Mouse (Mus musculus): ENCODE measurements around the gene Arhgdib. TPM values are rescaled to one million over a fixed set of nuclear protein-coding genes. Genes with fewer than 3 reads are reported as not detected.

The Arhgdib gene
- total and polyA plus RNA-seq, 2 experiments from 2014 or later: 45.9 to 56.7 TPM

GRCm38 (mm10) chr6:136936361-136936760 lies 5.3 kb downstream of the Arhgdib start:
- TF ChIP-seq CTCF (IDR thresholded peaks at IDR 0.05; ENCODE audit: low read depth): no peak
- no peak for TF ChIP-seq EP300 (IDR thresholded peaks at IDR 0.05; ENCODE audit: low read depth)
- H3K27me3 ChIP-seq (ENCODE audit: control insufficient read depth, insufficient read depth, low read length): no peaks in the 10 kb centered on the region
- no peak overlapping the region for H3K4me3 ChIP-seq (ENCODE audit: low read depth, low read length)
- H3K27ac ChIP-seq (ENCODE audit: low read depth): no peak overlapping the region
- no peak for DNase-seq (ENCODE audit: low spot score)
- ATAC-seq (ENCODE audit: insufficient read depth, low read depth): no peak
- peaks cover 6% of the 10 kb centered on the region for H3K4me1 ChIP-seq (ENCODE audit: control insufficient read depth, insufficient read depth)
- no peaks in the 10 kb centered on the region for H3K9me3 ChIP-seq (replicated peaks; ENCODE audit: control insufficient read depth, low read length)
- H3K9ac ChIP-seq (replicated peaks; ENCODE audit: low read depth, low read length): no peak overlapping the region
- no peaks in the 10 kb centered on the region for H3K36me3 ChIP-seq (replicated peaks; ENCODE audit: control insufficient read depth, insufficient read depth, low read length)
- no peak overlapping the region for H3K4me2 ChIP-seq (ENCODE audit: low read depth, low read length)
- WGBS: 80% methylated on average over 9 of the region's 9 CpGs

- ATAC-seq (ENCODE audit: insufficient read depth, low read depth) (no peak), DNase-seq (ENCODE audit: low spot score) (no peak)
- H3K4me3 ChIP-seq (ENCODE audit: low read depth, low read length): no peak overlapping the region
- no peak overlapping the region for H3K4me2 ChIP-seq (ENCODE audit: low read depth, low read length)
- H3K27me3 ChIP-seq (ENCODE audit: control insufficient read depth, insufficient read depth, low read length): no peaks in the 10 kb centered on the region
- no peaks in the 10 kb centered on the region for H3K36me3 ChIP-seq (replicated peaks; ENCODE audit: control insufficient read depth, insufficient read depth, low read length)
- H3K27ac ChIP-seq (ENCODE audit: low read depth): no peak overlapping the region
- TF ChIP-seq EP300 (IDR thresholded peaks at IDR 0.05; ENCODE audit: low read depth) (no peak), CTCF (IDR thresholded peaks at IDR 0.05; ENCODE audit: low read depth) (no peak)
- H3K4me1 ChIP-seq (ENCODE audit: control insufficient read depth, insufficient read depth): peaks cover 11% of the 10 kb centered on the region
- H3K9ac ChIP-seq (replicated peaks; ENCODE audit: low read depth, low read length): no peak overlapping the region
- WGBS: 64% methylated on average over 3 of the region's 3 CpGs
- H3K9me3 ChIP-seq (replicated peaks; ENCODE audit: control insufficient read depth, low read length): no peaks in the 10 kb centered on the region
Measured at GRCm38 (mm10) chr6:136935233-136935632, 6.5 kb downstream of the Arhgdib start.

GRCm38 (mm10) chr6:136934068-136934467 lies 7.6 kb downstream of the Arhgdib start:
- Histone ChIP-seq H3K4me3 (ENCODE audit: low read depth, low read length) (no peak overlapping the region), H3K9me3 (replicated peaks; ENCODE audit: control insufficient read depth, low read length) (no peaks in the 10 kb centered on the region), H3K27ac (ENCODE audit: low read depth) (no peak overlapping the region), H3K27me3 (ENCODE audit: control insufficient read depth, insufficient read depth, low read length) (no peaks in the 10 kb centered on the region), H3K4me1 (ENCODE audit: control insufficient read depth, insufficient read depth) (peaks cover 12% of the 10 kb centered on the region), H3K4me2 (ENCODE audit: low read depth, low read length) (no peak overlapping the region), H3K9ac (replicated peaks; ENCODE audit: low read depth, low read length) (no peak overlapping the region), H3K36me3 (replicated peaks; ENCODE audit: control insufficient read depth, insufficient read depth, low read length) (no peaks in the 10 kb centered on the region)
- 68% methylated on average over 7 of the region's 7 CpGs for WGBS
- DNase-seq (ENCODE audit: low spot score) (no peak), ATAC-seq (ENCODE audit: insufficient read depth, low read depth) (no peak)
- TF ChIP-seq CTCF (IDR thresholded peaks at IDR 0.05; ENCODE audit: low read depth): no peak
- no peak for TF ChIP-seq EP300 (IDR thresholded peaks at IDR 0.05; ENCODE audit: low read depth)

GRCm38 (mm10) chr6:136931246-136931645 lies 10.5 kb downstream of the Arhgdib start:
- Histone ChIP-seq H3K27ac (ENCODE audit: low read depth) (peak overlapping the region; percentile 66), H3K4me3 (ENCODE audit: low read depth, low read length) (no peak overlapping the region), H3K36me3 (replicated peaks; ENCODE audit: control insufficient read depth, insufficient read depth, low read length) (0 out of 2 replicates have a peak, but pooled peaks cover 11% of the 10 kb centered on the region), H3K9ac (replicated peaks; ENCODE audit: low read depth, low read length) (no peak overlapping the region), H3K27me3 (ENCODE audit: control insufficient read depth, insufficient read depth, low read length) (no peaks in the 10 kb centered on the region), H3K9me3 (replicated peaks; ENCODE audit: control insufficient read depth, low read length) (no peaks in the 10 kb centered on the region), H3K4me1 (ENCODE audit: control insufficient read depth, insufficient read depth) (peaks cover 12% of the 10 kb centered on the region), H3K4me2 (ENCODE audit: low read depth, low read length) (peak overlapping the region; percentile 43; the same call in 1 of the 2 replicates)
- WGBS: 79% methylated on average over 13 of the region's 13 CpGs
- TF ChIP-seq CTCF (IDR thresholded peaks at IDR 0.05; ENCODE audit: low read depth) (no peak), EP300 (IDR thresholded peaks at IDR 0.05; ENCODE audit: low read depth) (no peak)
- ATAC-seq (ENCODE audit: insufficient read depth, low read depth) (no peak), DNase-seq (ENCODE audit: low spot score) (no peak)

GRCm38 (mm10) chr6:136930677-136931076 lies 11.0 kb downstream of the Arhgdib start:
- 2% methylated on average over 12 of the region's 12 CpGs for WGBS
- peak overlapping the region; percentile 66 for H3K27ac ChIP-seq (ENCODE audit: low read depth)
- H3K9me3 ChIP-seq (replicated peaks; ENCODE audit: control insufficient read depth, low read length): no peaks in the 10 kb centered on the region
- peak overlapping the region; percentile 43 for H3K4me2 ChIP-seq (ENCODE audit: low read depth, low read length)
- H3K4me3 ChIP-seq (ENCODE audit: low read depth, low read length): peak overlapping the region; percentile 19
- peak; percentile 89 for ATAC-seq (ENCODE audit: insufficient read depth, low read depth)
- 0 out of 2 replicates have a peak overlapping the region, but pooled peaks have one; percentile 32 for H3K9ac ChIP-seq (replicated peaks; ENCODE audit: low read depth, low read length)
- peaks cover 12% of the 10 kb centered on the region for H3K4me1 ChIP-seq (ENCODE audit: control insufficient read depth, insufficient read depth)
- TF ChIP-seq EP300 (IDR thresholded peaks at IDR 0.05; ENCODE audit: low read depth): peak; percentile 62; the same call in 1 of the 2 replicates
- TF ChIP-seq CTCF (IDR thresholded peaks at IDR 0.05; ENCODE audit: low read depth): no peak
- peak; percentile 84 for DNase-seq (ENCODE audit: low spot score)
- no peaks in the 10 kb centered on the region for H3K27me3 ChIP-seq (ENCODE audit: control insufficient read depth, insufficient read depth, low read length)
- H3K36me3 ChIP-seq (replicated peaks; ENCODE audit: control insufficient read depth, insufficient read depth, low read length): 0 out of 2 replicates have a peak, but pooled peaks cover 11% of the 10 kb centered on the region

- no peaks in the 10 kb centered on the region for H3K9me3 ChIP-seq (replicated peaks; ENCODE audit: control insufficient read depth, low read length)
- ATAC-seq (ENCODE audit: insufficient read depth, low read depth) (no peak), DNase-seq (ENCODE audit: low spot score) (no peak)
- no peaks in the 10 kb centered on the region for H3K27me3 ChIP-seq (ENCODE audit: control insufficient read depth, insufficient read depth, low read length)
- 69% methylated on average over 1 of the region's 1 CpGs for WGBS
- H3K4me1 ChIP-seq (ENCODE audit: control insufficient read depth, insufficient read depth): peaks cover 12% of the 10 kb centered on the region
- H3K4me3 ChIP-seq (ENCODE audit: low read depth, low read length): no peak overlapping the region
- peaks cover 26% of the 10 kb centered on the region; the same call in 1 of the 2 replicates for H3K36me3 ChIP-seq (replicated peaks; ENCODE audit: control insufficient read depth, insufficient read depth, low read length)
- no peak overlapping the region for H3K27ac ChIP-seq (ENCODE audit: low read depth)
- no peak overlapping the region for H3K4me2 ChIP-seq (ENCODE audit: low read depth, low read length)
- no peak for TF ChIP-seq EP300 (IDR thresholded peaks at IDR 0.05; ENCODE audit: low read depth)
- no peak for TF ChIP-seq CTCF (IDR thresholded peaks at IDR 0.05; ENCODE audit: low read depth)
- no peak overlapping the region for H3K9ac ChIP-seq (replicated peaks; ENCODE audit: low read depth, low read length)
Measured at GRCm38 (mm10) chr6:136927626-136928025, 14.1 kb downstream of the Arhgdib start.
